In the genomic region with DNA sequence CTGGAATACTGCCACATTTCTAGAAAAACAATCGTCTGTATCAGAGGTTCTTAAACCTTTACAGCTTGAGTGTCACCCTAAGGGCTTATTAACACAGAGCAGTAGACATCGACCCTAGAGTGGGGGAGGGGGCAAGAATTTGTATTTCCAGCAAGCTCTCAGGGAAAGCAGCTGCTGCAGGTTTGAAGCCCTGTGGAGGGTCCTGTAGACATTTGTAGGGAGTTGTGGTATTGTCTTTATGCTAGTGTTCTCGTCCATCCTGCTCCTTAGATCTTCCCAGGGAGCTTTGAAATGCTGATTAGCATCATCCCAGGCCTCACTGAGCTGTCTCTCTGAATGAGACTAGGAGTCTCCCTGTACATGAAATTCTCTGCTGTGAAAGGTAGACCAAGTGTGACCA, we compare ENCODE assay signal across 26 mouse cellular contexts.
"Had no signal": no experiment of that assay in that cellular context is flagged by ENCODE, and none has a peak within 500 bp of the region (broad histone marks: within the 10 kb centered on the region; RNA-seq: fewer than 3 reads in every experiment).

No protein-coding gene starts in this region.

- H3K27me3 ChIP-seq: heart, embryonic 12.5 days; hindbrain, embryonic 12.5 days; intestine, embryonic 15.5 days; liver, embryonic 12.5 days had no signal

- H3K4me2 ChIP-seq: heart, embryonic 12.5 days; hindbrain, embryonic 12.5 days; hindbrain, embryonic 14.5 days; intestine, embryonic 15.5 days; limb, embryonic 12.5 days; liver, embryonic 12.5 days had no signal

- H3K9ac ChIP-seq: heart, embryonic 12.5 days; hindbrain, embryonic 12.5 days; hindbrain, embryonic 14.5 days; intestine, embryonic 15.5 days; limb, embryonic 12.5 days; liver, embryonic 12.5 days; liver, embryonic 14.5 days had no signal

- H3K27ac ChIP-seq: heart, adult 2 months; hindbrain, embryonic 10.5 days; hindbrain, embryonic 12.5 days; hindbrain, embryonic 14.5 days; intestine, embryonic 15.5 days; layer of hippocampus, adult 2 months; left cerebral cortex, adult 2 months; limb, embryonic 10.5 days; limb, embryonic 12.5 days; liver, embryonic 12.5 days; liver, embryonic 14.5 days had no signal

- H3K9me3 ChIP-seq: hindbrain, embryonic 10.5 days; hindbrain, embryonic 12.5 days; intestine, embryonic 15.5 days; limb, embryonic 10.5 days; liver, embryonic 12.5 days had no signal

- DNase-seq: gastrocnemius, postnatal 14 days; gastrocnemius, postnatal 36 days; heart, adult 11 months; heart, adult 2 months; heart, postnatal 10 days; heart, postnatal 4 days; kidney, adult 18-20 months; kidney, adult 8-10 months; kidney, postnatal 10 days; kidney, postnatal 25 days; kidney, postnatal 4 days; liver had no signal

- H3K4me3 ChIP-seq: heart, adult 2 months; heart, embryonic 12.5 days; hindbrain, embryonic 10.5 days; hindbrain, embryonic 12.5 days; intestine, embryonic 15.5 days; layer of hippocampus, adult 2 months; left cerebral cortex, adult 2 months; limb, embryonic 10.5 days; limb, embryonic 12.5 days; liver, embryonic 12.5 days had no signal

- H3K4me1 ChIP-seq: heart, embryonic 12.5 days; intestine, embryonic 15.5 days; liver, embryonic 12.5 days had no signal

- H3K36me3 ChIP-seq: heart, embryonic 12.5 days; hindbrain, embryonic 10.5 days; hindbrain, embryonic 12.5 days; intestine, embryonic 15.5 days; limb, embryonic 10.5 days; limb, embryonic 12.5 days; liver, embryonic 12.5 days had no signal

- ATAC-seq: hindbrain, embryonic 16.5 days; inflammation-experienced regulatory T-cells, adult 6 months; intestine, embryonic 15.5 days; intestine, postnatal 0 days; liver, embryonic 12.5 days had no signal
